Mouse (Mus musculus): ENCODE results near the gene Cdc42bpa.

GRCm38 (mm10) chr1:179977437-179977836, 17.2 kb downstream of the Cdc42bpa start:
- TF ChIP-seq POLR2A (IDR thresholded peaks at IDR 0.05; ENCODE audit: insufficient read depth, low read depth, low read length) (no peak), CTCF (IDR thresholded peaks at IDR 0.05; ENCODE audit: insufficient read depth, low read depth, low read length) (no peak)

Data from olfactory bulb, adult 2 months (tissue).